Mouse (Mus musculus): ENCODE measurements at regions not wholly inside any gene's neighbourhood (a gene's known extent, or its start where the extent isn't known, plus 50 kb on each side); places are given as distances from the start of the nearest gene placed in this dataset.
A peak's percentile ranks its signal among the peaks of the same experiment; 100 is the strongest.

DNA sequence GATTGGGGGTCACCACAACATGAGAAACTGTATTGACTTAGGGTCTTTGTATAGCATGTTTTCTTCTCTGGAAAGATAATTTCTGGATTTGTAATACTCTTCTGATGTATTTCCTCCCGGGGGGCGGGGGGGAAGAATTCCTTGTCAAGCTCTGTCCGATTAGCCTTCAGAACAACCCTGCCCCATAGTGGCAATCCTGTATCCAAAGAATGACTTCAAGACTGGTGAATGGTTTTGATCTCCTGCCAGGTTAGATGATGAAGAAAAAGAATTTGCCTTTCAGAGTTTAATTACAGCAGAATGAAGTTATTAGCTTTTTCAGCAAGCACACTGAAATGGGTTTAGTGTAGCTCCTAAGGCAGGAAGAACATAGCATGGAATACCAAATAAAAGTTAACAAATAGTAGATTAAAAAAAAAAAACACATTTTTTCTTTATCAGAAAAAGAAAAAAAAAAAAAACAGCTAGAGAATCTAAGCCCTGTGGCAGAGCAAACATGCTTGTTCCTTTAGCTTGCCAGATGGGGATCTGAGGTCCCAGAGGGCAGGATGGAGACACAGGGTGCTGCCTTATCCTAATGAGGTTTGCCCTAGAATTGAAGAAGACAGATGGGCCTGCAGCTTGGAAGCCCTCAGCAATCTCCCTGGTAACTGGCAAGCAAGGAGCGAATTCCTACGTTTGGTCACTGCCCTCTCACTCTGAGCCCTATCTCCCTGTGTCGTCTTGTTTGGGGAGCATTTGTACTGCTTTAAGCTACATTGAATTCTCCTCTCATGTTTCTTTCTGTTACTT, 280.9 kb upstream of the Gm9972 start:
- Histone ChIP-seq H3K27me3 (replicated peaks; ENCODE audit: control insufficient read depth, insufficient read depth, low read length) (no peaks in the 10 kb centered on the region), H3K4me1 (ENCODE audit: control insufficient read depth, insufficient read depth, low read length) (no peaks in the 10 kb centered on the region), H3K27ac (replicated peaks; ENCODE audit: low read depth, low read length) (no peak overlapping the region), H3K9ac (ENCODE audit: low read depth, low read length) (no peak overlapping the region), H3K9me3 (ENCODE audit: control insufficient read depth, low read length) (no peaks in the 10 kb centered on the region), H3K4me3 (ENCODE audit: low read depth, low read length) (no peak overlapping the region), H3K4me2 (ENCODE audit: low read depth, low read length) (no peak overlapping the region), H3K36me3 (ENCODE audit: control insufficient read depth, insufficient read depth, low read length) (no peaks in the 10 kb centered on the region)
- DNase-seq (ENCODE audit: low spot score) (peak; percentile 11), ATAC-seq (ENCODE audit: low read depth) (no peak)
- 70% methylated on average over 6 of the region's 6 CpGs for WGBS

DNA sequence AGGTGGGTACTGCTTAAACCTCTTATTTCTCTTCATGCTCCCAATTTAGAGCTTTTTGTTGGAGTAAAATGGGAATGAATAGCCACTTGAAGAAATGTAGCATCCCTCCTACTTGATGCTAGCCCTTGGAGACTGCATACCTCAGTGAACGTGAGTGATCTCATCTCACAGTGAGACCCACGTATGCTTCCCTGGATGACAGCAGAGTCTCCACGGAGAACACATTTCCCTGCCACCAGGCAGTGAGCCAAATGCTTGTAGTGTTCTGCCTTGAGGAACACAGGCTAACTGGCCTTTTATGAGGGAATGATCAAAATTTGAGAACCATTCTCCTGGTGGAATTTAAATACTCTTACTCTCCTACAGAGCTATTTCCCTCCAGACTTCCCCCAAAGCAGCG, 280.1 kb upstream of the Gm9972 start:
- peak; percentile 3 for DNase-seq (ENCODE audit: low spot score)
- Histone ChIP-seq H3K27me3 (replicated peaks; ENCODE audit: control insufficient read depth, insufficient read depth, low read length) (no peaks in the 10 kb centered on the region), H3K27ac (replicated peaks; ENCODE audit: low read depth, low read length) (no peak overlapping the region), H3K36me3 (ENCODE audit: control insufficient read depth, insufficient read depth, low read length) (no peaks in the 10 kb centered on the region), H3K9ac (ENCODE audit: low read depth, low read length) (no peak overlapping the region), H3K4me3 (ENCODE audit: low read depth, low read length) (no peak overlapping the region), H3K4me1 (ENCODE audit: control insufficient read depth, insufficient read depth, low read length) (no peaks in the 10 kb centered on the region), H3K4me2 (ENCODE audit: low read depth, low read length) (no peak overlapping the region), H3K9me3 (ENCODE audit: control insufficient read depth, low read length) (no peaks in the 10 kb centered on the region)
- WGBS: 47% methylated on average over 4 of the region's 4 CpGs
- ATAC-seq (ENCODE audit: low read depth): no peak

DNA sequence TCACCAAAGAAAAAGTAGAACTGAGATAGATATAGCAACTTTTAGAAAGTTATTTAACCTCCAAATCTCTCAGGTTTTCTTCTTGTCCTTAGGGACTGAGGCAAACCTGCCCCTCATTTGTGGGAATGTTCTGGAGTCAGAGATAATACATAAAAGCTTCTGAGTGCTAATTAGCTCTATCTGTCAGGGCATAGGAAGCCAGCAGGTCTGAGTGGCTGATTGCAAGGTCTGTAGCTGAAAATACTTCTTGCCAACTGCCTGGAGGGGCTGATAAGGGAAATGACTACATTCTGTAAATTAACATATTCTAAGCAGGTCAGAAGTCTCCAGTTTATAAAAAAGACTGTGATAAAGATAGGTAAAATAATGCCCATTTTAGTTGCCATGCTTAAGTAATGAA, 270.3 kb upstream of the Gm9972 start:
- Histone ChIP-seq H3K9ac (ENCODE audit: low read depth, low read length) (no peak overlapping the region), H3K27me3 (replicated peaks; ENCODE audit: control insufficient read depth, insufficient read depth, low read length) (no peaks in the 10 kb centered on the region), H3K9me3 (ENCODE audit: control insufficient read depth, low read length) (no peaks in the 10 kb centered on the region), H3K4me2 (ENCODE audit: low read depth, low read length) (no peak overlapping the region), H3K36me3 (ENCODE audit: control insufficient read depth, insufficient read depth, low read length) (no peaks in the 10 kb centered on the region), H3K4me3 (ENCODE audit: low read depth, low read length) (no peak overlapping the region), H3K4me1 (ENCODE audit: control insufficient read depth, insufficient read depth, low read length) (no peaks in the 10 kb centered on the region), H3K27ac (replicated peaks; ENCODE audit: low read depth, low read length) (no peak overlapping the region)
- DNase-seq (ENCODE audit: low spot score) (no peak), ATAC-seq (ENCODE audit: low read depth) (no peak)

DNA sequence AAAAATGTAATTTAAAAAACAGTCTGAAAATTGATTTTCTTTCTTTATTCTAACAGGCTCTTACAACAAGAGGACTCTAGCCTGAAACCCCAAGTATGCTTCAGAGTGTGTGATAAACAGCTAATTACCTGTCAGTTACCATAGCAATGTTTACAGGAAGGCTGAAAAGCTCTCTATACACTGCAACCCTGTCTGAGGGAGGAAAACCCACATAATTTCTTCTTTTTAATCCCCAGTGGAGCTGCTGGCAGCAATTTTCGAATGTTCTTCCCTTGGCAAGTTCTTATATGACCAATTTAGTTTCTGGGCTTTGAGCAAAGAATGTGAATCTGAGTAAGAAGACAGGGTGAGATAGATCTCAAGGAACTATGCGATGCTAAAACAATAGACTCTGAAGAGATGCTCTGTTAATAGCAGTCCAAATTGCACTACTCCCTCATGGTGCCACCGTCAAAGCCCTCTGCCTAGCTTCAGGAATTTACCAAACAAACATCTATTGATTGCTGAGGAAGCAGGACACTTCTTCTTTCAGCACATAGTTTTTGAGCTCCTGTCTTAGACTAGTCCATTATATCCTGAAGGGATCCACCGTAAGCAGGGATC, 260.4 kb upstream of the Gm9972 start:
- Histone ChIP-seq H3K27me3 (replicated peaks; ENCODE audit: control insufficient read depth, insufficient read depth, low read length) (no peaks in the 10 kb centered on the region), H3K9me3 (ENCODE audit: control insufficient read depth, low read length) (no peaks in the 10 kb centered on the region), H3K36me3 (ENCODE audit: control insufficient read depth, insufficient read depth, low read length) (no peaks in the 10 kb centered on the region), H3K9ac (ENCODE audit: low read depth, low read length) (no peak overlapping the region), H3K4me3 (ENCODE audit: low read depth, low read length) (no peak overlapping the region), H3K4me2 (ENCODE audit: low read depth, low read length) (no peak overlapping the region), H3K4me1 (ENCODE audit: control insufficient read depth, insufficient read depth, low read length) (no peaks in the 10 kb centered on the region), H3K27ac (replicated peaks; ENCODE audit: low read depth, low read length) (no peak overlapping the region)
- ATAC-seq (ENCODE audit: low read depth) (no peak), DNase-seq (ENCODE audit: low spot score) (peak; percentile 7)
- WGBS: 66% methylated on average over 4 of the region's 4 CpGs

DNA sequence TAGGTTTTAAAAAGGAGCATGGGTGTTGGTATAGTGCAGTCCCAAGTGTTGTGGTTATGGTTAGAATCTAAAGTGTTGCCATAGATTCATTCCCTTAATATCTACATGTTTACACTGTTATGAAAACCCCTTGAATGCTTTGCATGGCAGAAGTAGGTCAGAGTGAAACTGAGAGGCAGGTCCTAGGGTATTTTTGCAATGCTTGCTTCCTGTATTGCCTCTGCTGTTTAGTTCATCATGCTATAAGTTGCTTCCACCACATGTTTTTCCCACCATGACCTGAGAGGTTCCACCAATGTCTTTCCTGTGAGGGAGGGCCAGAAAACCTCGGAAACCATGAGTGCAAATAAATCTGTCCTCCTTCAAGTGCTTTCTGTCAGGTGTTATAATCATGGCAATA, 224.1 kb upstream of the Gm9972 start:
- no peak for ATAC-seq (ENCODE audit: low read depth)
- H3K27ac ChIP-seq (replicated peaks; ENCODE audit: low read depth, low read length): no peak overlapping the region
- no peaks in the 10 kb centered on the region for H3K4me1 ChIP-seq (ENCODE audit: control insufficient read depth, insufficient read depth, low read length)
- no peak for DNase-seq (ENCODE audit: low spot score)
- no peaks in the 10 kb centered on the region for H3K9me3 ChIP-seq (ENCODE audit: control insufficient read depth, low read length)
- no peak overlapping the region for H3K4me2 ChIP-seq (ENCODE audit: low read depth, low read length)
- no peaks in the 10 kb centered on the region for H3K36me3 ChIP-seq (ENCODE audit: control insufficient read depth, insufficient read depth, low read length)
- whole genome bisulfite sequencing: 76% methylated on average over 1 of the region's 1 CpGs
- no peaks in the 10 kb centered on the region for H3K27me3 ChIP-seq (replicated peaks; ENCODE audit: control insufficient read depth, insufficient read depth, low read length)
- no peak overlapping the region for H3K4me3 ChIP-seq (ENCODE audit: low read depth, low read length)
- no peak overlapping the region for H3K9ac ChIP-seq (ENCODE audit: low read depth, low read length)

DNA sequence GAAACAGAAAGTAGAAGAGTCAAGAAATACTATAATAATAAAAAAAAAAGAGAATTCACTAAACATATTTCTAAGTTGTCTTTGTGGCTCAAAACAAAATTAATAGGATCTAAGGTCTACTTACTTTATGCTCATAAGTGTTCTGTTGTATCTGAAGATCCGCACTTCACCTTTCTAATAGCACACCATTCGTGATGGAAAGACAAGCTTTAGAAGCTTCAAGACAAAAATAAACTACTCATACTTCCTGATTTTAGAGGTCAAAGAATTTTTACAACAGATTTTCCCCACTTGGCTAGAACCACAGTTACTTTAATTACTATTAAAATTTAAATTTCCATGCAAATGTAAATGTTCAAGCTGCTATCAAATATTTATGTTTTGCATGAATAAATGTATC, 219.8 kb upstream of the Gm9972 start:
- WGBS: 79% methylated on average over 2 of the region's 2 CpGs
- Histone ChIP-seq H3K9ac (ENCODE audit: low read depth, low read length) (no peak overlapping the region), H3K36me3 (ENCODE audit: control insufficient read depth, insufficient read depth, low read length) (no peaks in the 10 kb centered on the region), H3K4me1 (ENCODE audit: control insufficient read depth, insufficient read depth, low read length) (no peaks in the 10 kb centered on the region), H3K27me3 (replicated peaks; ENCODE audit: control insufficient read depth, insufficient read depth, low read length) (no peaks in the 10 kb centered on the region), H3K4me2 (ENCODE audit: low read depth, low read length) (no peak overlapping the region), H3K9me3 (ENCODE audit: control insufficient read depth, low read length) (no peaks in the 10 kb centered on the region), H3K4me3 (ENCODE audit: low read depth, low read length) (no peak overlapping the region), H3K27ac (replicated peaks; ENCODE audit: low read depth, low read length) (no peak overlapping the region)
- no peak for ATAC-seq (ENCODE audit: low read depth)
- no peak for DNase-seq (ENCODE audit: low spot score)

DNA sequence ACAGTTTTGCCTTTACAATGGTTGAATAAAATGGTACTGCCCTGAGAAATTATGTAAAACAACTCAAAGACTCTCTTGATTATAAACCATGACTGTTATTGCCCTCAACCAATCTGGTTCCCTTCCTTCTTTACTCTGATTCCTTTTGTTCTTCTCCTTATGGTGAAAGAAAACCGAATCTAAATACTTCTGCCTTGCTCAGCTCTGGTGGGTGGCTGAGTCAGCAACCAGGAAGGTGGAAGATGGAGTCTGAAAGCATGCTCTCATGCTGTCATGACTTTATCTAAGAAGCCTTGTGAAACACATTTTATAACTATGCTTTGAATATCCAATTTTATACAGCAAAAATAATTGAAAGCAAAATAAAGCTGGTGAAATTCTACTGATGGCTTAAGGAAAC, 212.7 kb upstream of the Gm9972 start:
- Histone ChIP-seq H3K4me3 (ENCODE audit: low read depth, low read length) (no peak overlapping the region), H3K27ac (replicated peaks; ENCODE audit: low read depth, low read length) (no peak overlapping the region), H3K36me3 (ENCODE audit: control insufficient read depth, insufficient read depth, low read length) (no peaks in the 10 kb centered on the region), H3K4me2 (ENCODE audit: low read depth, low read length) (no peak overlapping the region), H3K9me3 (ENCODE audit: control insufficient read depth, low read length) (no peaks in the 10 kb centered on the region), H3K4me1 (ENCODE audit: control insufficient read depth, insufficient read depth, low read length) (no peaks in the 10 kb centered on the region), H3K27me3 (replicated peaks; ENCODE audit: control insufficient read depth, insufficient read depth, low read length) (no peaks in the 10 kb centered on the region), H3K9ac (ENCODE audit: low read depth, low read length) (no peak overlapping the region)
- DNase-seq (ENCODE audit: low spot score) (no peak), ATAC-seq (ENCODE audit: low read depth) (no peak)
- 41% methylated on average over 1 of the region's 1 CpGs for WGBS

DNA sequence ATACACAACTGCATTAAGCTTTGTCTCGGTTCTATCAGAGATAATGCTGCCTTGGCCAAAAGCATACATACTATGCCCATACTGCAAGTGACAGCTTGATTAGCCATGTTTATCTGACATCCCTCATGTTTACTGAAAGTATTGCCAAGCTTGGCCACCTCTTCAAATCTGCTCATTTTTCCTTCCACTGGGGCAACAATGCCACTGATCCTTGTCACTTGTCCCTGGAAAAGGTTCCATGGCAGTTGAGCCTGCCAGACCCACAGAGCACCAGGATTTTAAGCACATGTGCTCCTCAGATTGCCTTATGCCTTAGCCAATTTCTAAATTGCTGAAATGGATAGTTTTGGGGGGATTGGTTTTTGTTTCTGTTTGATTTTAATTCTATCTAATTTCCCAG, 189.8 kb upstream of the Gm9972 start:
- Histone ChIP-seq H3K4me1 (ENCODE audit: control insufficient read depth, insufficient read depth, low read length) (no peaks in the 10 kb centered on the region), H3K4me3 (ENCODE audit: low read depth, low read length) (no peak overlapping the region), H3K9me3 (ENCODE audit: control insufficient read depth, low read length) (no peaks in the 10 kb centered on the region), H3K4me2 (ENCODE audit: low read depth, low read length) (no peak overlapping the region), H3K36me3 (ENCODE audit: control insufficient read depth, insufficient read depth, low read length) (no peaks in the 10 kb centered on the region), H3K9ac (ENCODE audit: low read depth, low read length) (no peak overlapping the region), H3K27me3 (replicated peaks; ENCODE audit: control insufficient read depth, insufficient read depth, low read length) (no peaks in the 10 kb centered on the region), H3K27ac (replicated peaks; ENCODE audit: low read depth, low read length) (no peak overlapping the region)
- DNase-seq (ENCODE audit: low spot score): no peak
- ATAC-seq (ENCODE audit: low read depth): no peak
- WGBS: 81% methylated on average over 1 of the region's 1 CpGs

DNA sequence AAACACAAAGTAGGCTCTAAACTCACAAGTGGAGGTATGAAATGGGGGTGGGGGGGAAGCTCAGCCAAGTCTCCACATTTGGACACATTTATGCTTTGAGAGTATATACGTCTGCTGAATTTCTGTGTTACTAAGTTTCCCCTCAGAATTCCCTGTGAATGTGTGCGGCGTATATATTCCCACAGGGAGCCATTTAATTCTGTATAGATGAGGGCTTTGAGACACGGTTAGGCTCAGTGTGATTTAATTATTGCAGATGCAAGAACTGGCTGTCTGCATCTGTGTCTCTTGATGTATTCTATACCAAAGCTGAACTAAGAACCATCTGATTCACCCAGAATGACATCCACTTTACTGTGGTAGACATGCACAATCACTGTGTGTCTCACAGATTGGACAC, 181.1 kb upstream of the Gm9972 start:
- no peak overlapping the region for H3K4me3 ChIP-seq (ENCODE audit: low read depth, low read length)
- no peak overlapping the region for H3K9ac ChIP-seq (ENCODE audit: low read depth, low read length)
- WGBS: 66% methylated on average over 4 of the region's 4 CpGs
- no peaks in the 10 kb centered on the region for H3K9me3 ChIP-seq (ENCODE audit: control insufficient read depth, low read length)
- H3K36me3 ChIP-seq (ENCODE audit: control insufficient read depth, insufficient read depth, low read length): no peaks in the 10 kb centered on the region
- DNase-seq (ENCODE audit: low spot score) (peak; percentile 2), ATAC-seq (ENCODE audit: low read depth) (peak; percentile 50; the same call in 1 of the 2 replicates)
- no peaks in the 10 kb centered on the region for H3K27me3 ChIP-seq (replicated peaks; ENCODE audit: control insufficient read depth, insufficient read depth, low read length)
- H3K27ac ChIP-seq (replicated peaks; ENCODE audit: low read depth, low read length): no peak overlapping the region
- no peak overlapping the region for H3K4me2 ChIP-seq (ENCODE audit: low read depth, low read length)
- no peaks in the 10 kb centered on the region for H3K4me1 ChIP-seq (ENCODE audit: control insufficient read depth, insufficient read depth, low read length)

All from embryonic facial prominence, embryonic 14.5 days (tissue).